Mouse (Mus musculus) kidney, postnatal 0 days (tissue): ENCODE measurements around the gene Cog3. TPM values are rescaled to one million over a fixed set of nuclear protein-coding genes. Genes with fewer than 3 reads are reported as not detected.

Experiments
- ATAC-seq: fragments of 200-750 bp; cut with Nextera tagmentation; replicated peaks from 2 replicates; pipeline ENCODE4 v1.8.0; 2017; ENCODE audit warnings: low read depth, moderate number of reproducible peaks, moderate TSS enrichment, moderate library complexity; ENCODE audit not compliant: low FRiP score
- DNase-seq: peaks from one replicate; pipeline ENCODE4 v3.0.0-alpha.2; 2016; ENCODE audit warnings: low spot score
- H3K27ac ChIP-seq: fragments of 300-500 bp; sonication (generic); 2 replicates; pipeline ENCODE4 v1.5.1; 2014; ENCODE audit warnings: mild to moderate bottlenecking
- H3K27me3 ChIP-seq: fragments of 300-500 bp; sonication (generic); 2 replicates; pipeline ENCODE4 v1.6.1; 2014; ENCODE audit warnings: low read length, mixed read lengths; ENCODE audit not compliant: insufficient read depth
- H3K36me3 ChIP-seq: fragments of 300-500 bp; sonication (generic); 2 replicates; pipeline ENCODE4 v1.6.1; 2014; ENCODE audit warnings: low read length, mixed read lengths; ENCODE audit not compliant: insufficient read depth
- H3K4me1 ChIP-seq: fragments of 300-500 bp; sonication (generic); replicated peaks from 2 replicates; pipeline ENCODE4 v1.6.1; 2014; ENCODE audit warnings: antibody characterized with exemption, low read length, mixed read lengths; ENCODE audit not compliant: insufficient read depth
- H3K4me2 ChIP-seq: fragments of 300-500 bp; sonication (generic); 2 replicates; pipeline ENCODE4 v1.6.1; 2014; ENCODE audit warnings: mild to moderate bottlenecking, low read length, moderate library complexity, mixed read lengths
- H3K4me3 ChIP-seq: fragments of 300-500 bp; sonication (generic); replicated peaks from 2 replicates; pipeline ENCODE4 v1.5.1; 2014; ENCODE audit warnings: low read depth, low read length
- H3K9ac ChIP-seq: fragments of 300-500 bp; sonication (generic); 2 replicates; pipeline ENCODE4 v1.6.1; 2014; ENCODE audit warnings: low read depth, low read length
- H3K9me3 ChIP-seq: fragments of 300-500 bp; sonication (generic); replicated peaks from 2 replicates; pipeline ENCODE4 v1.6.1; 2016; ENCODE audit warnings: low read length, inconsistent platforms, mixed read lengths
- CTCF ChIP-seq: IDR thresholded peaks from 2 replicates; pipeline ENCODE4 v1.5.1; 2016; ENCODE audit warnings: antibody characterized with exemption, low read depth, mild to moderate bottlenecking, moderate library complexity
- WGBS: fragments of 180-500 bp; shearing (Covaris S2); extraction: QIAGEN DNeasy Blood & Tissue Kit; methylation state at CpG from one replicate; pipeline ENCODE4 v1.1.7; 2014; 5-methylcytosine and 5-hydroxymethylcytosine counted together
- polyA plus RNA-seq: library from polyadenylated mRNA; unstranded; fragments of >200 nt; fragmentation: Nextera tagmentation; extraction: Ambion mirVana; gene quantifications from 2 replicates; pipeline ENCODE4 v1.2.1, GENCODE M21; 2015

Gene Cog3
- polyA plus RNA-seq, 1 experiment from 2014 or later: 16.3 TPM

DNA sequence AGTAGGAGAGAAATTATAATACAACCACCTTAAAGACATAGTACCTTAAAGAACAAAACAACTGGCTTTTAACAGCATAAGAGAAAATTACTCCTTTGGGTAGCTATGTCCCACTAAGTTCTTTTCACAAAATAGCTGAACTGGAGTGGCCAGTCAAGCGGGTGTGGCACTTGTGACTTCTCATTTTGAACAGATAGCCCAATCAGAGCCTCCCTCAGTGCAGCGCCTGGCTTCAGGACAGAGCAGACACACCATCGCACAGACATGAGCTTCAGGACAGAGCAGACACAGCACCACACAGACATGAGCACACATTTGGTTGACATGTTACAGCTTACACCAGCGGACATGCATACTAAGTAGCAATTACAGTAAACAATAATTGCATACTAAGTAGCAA, 3.3 kb downstream of the Cog3 start:
- no peak overlapping the region for H3K4me2 ChIP-seq
- no peak overlapping the region for H3K4me3 ChIP-seq
- ATAC-seq (no peak), DNase-seq (no peak)
- peaks cover 18% of the 10 kb centered on the region for H3K4me1 ChIP-seq
- no peaks in the 10 kb centered on the region for H3K9me3 ChIP-seq
- 84% methylated on average over 4 of the region's 4 CpGs for WGBS
- H3K27ac ChIP-seq: no peak overlapping the region
- H3K9ac ChIP-seq: no peak overlapping the region
- H3K27me3 ChIP-seq: no peaks in the 10 kb centered on the region
- peaks cover 9% of the 10 kb centered on the region for H3K36me3 ChIP-seq
- TF ChIP-seq CTCF: no peak

DNA sequence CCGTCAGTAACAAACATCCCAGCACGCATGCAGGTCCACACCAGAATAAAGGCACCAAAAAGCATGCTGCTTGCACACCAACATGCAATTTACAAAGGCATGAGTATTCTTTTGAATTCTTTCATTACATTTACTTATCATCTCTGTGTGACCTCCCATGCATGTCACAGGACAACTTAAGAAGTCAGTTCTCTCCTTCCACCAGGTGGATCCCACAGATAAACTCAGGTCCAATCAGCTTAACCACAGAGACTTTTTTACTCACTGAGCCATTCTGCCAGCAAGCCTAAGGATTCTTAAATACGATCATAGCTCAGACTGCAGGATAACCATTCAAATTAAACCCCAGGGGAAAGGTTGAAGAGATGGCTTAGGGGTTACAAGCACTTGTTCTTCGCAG, 5.2 kb downstream of the Cog3 start:
- TF ChIP-seq CTCF: no peak
- Histone ChIP-seq H3K9ac (no peak overlapping the region), H3K4me2 (no peak overlapping the region), H3K4me3 (no peak overlapping the region), H3K27me3 (no peaks in the 10 kb centered on the region), H3K4me1 (peaks cover 18% of the 10 kb centered on the region), H3K9me3 (no peaks in the 10 kb centered on the region), H3K27ac (no peak overlapping the region), H3K36me3 (peaks cover 19% of the 10 kb centered on the region)
- DNase-seq (no peak), ATAC-seq (no peak)
- 93% methylated on average over 4 of the region's 4 CpGs for WGBS

DNA sequence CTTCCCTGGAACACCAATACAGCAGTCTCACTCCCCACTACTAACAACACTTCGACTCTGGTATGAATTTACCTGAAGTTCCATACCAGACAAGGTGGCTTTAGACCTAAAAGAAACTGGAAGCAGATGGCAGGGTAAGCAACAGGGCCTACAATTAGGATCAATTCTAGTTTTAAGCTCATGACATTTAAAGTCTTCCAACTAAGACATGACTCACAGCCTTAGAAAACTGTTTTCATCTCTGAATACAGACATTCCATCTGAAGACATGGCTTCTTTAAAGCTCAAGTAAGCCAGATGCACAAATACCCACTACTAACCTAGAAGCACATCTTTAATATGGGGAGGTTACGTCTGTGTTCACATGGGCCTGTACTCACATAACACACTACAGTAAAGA, 6.4 kb downstream of the Cog3 start:
- Histone ChIP-seq H3K4me3 (no peak overlapping the region), H3K9ac (no peak overlapping the region), H3K36me3 (peaks cover 23% of the 10 kb centered on the region), H3K27me3 (no peaks in the 10 kb centered on the region), H3K9me3 (no peaks in the 10 kb centered on the region), H3K27ac (no peak overlapping the region), H3K4me1 (peaks cover 14% of the 10 kb centered on the region), H3K4me2 (no peak overlapping the region)
- WGBS: 97% methylated on average over 2 of the region's 2 CpGs
- ATAC-seq (no peak), DNase-seq (no peak)
- no peak for TF ChIP-seq CTCF

DNA sequence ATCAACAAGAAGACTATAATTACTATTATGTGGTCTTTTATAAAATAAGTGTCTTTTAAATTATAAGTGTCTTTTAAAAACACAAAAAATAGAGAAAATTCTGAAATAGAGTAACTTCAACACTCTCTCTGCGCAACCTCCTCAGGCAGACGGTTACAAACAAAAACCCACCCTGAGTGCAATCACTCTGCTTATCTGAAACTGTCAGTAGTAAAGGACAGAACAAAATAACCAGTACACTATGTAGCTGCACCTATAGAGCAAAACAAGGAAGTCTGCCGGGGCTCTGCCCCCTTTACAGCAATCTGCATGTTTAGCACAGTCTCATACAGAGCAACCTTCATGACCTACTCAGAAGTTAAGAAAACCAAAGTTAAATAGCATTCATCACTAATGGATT, 12.4 kb downstream of the Cog3 start:
- Histone ChIP-seq H3K4me3 (no peak overlapping the region), H3K4me2 (no peak overlapping the region), H3K27me3 (no peaks in the 10 kb centered on the region), H3K9ac (no peak overlapping the region), H3K27ac (no peak overlapping the region), H3K9me3 (no peaks in the 10 kb centered on the region), H3K36me3 (peaks cover 42% of the 10 kb centered on the region), H3K4me1 (no peaks in the 10 kb centered on the region)
- ATAC-seq: no peak
- no peak for TF ChIP-seq CTCF
- 87% methylated on average over 3 of the region's 3 CpGs for WGBS
- no peak for DNase-seq

DNA sequence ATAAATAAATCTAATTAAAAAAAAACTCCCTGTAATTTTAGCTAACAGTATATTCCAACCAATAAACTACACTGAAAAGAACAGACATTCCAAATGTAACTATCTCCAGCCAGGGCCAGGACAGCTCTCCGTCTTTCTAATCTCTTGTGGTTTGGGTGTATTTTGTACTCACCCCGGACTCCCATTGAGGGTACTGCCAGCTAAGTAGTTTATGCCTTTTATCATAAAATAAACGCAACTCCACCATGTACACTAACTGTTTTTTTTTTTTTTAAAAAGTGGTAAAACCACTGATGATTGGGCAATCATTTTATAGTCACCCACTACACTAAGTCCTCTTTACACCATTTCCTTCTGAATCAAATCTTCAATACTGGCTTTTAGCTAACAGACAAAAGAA, 18.7 kb downstream of the Cog3 start:
- Histone ChIP-seq H3K9ac (no peak overlapping the region), H3K27me3 (no peaks in the 10 kb centered on the region), H3K36me3 (peaks cover 46% of the 10 kb centered on the region), H3K4me2 (no peak overlapping the region), H3K9me3 (no peaks in the 10 kb centered on the region), H3K27ac (no peak overlapping the region), H3K4me3 (no peak overlapping the region), H3K4me1 (no peaks in the 10 kb centered on the region)
- no peak for ATAC-seq
- 95% methylated on average over 3 of the region's 3 CpGs for WGBS
- TF ChIP-seq CTCF: no peak
- no peak for DNase-seq

DNA sequence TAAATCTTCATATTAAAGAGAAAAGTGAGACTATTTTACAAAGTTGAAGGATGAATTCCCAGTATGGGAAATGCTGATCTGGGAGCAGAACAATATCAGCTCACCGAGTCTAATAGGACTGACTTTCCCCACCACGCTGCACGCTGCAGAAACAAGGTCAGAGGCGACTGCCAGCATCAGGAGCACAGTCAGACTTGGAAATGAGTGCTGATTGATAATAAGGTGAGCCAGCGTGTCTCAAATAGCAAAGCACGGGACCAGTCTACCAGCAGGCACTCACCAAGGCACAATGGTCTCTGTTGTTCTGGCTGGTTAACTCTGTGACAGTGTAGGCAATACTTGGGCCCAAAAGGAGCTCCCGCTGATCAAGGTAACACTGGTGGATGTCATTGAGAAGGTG, 21.7 kb downstream of the Cog3 start:
- no peak overlapping the region for H3K4me2 ChIP-seq
- no peaks in the 10 kb centered on the region for H3K9me3 ChIP-seq
- H3K4me3 ChIP-seq: no peak overlapping the region
- DNase-seq (no peak), ATAC-seq (no peak)
- peaks cover 51% of the 10 kb centered on the region for H3K36me3 ChIP-seq
- no peak overlapping the region for H3K27ac ChIP-seq
- H3K4me1 ChIP-seq: no peaks in the 10 kb centered on the region
- no peaks in the 10 kb centered on the region for H3K27me3 ChIP-seq
- WGBS: 96% methylated on average over 7 of the region's 7 CpGs
- no peak for TF ChIP-seq CTCF
- H3K9ac ChIP-seq: no peak overlapping the region

DNA sequence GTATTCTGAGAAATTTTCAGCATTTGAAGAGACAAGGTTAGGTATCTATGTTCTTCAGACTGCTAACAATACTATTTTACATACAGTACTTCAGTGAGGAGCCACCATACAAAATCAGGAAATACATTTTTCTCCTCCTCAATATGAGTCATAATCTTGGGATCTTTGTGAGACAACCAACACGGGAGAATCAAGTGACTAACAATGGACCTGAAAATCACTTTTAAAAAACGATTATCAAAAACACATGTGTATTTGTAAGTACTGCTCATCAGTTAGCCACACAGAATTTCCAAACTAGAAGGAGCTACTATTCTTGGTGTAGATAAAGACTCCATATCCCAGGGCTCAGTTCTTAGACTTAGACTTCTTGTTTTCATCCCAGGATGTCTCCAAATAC, 23.0 kb downstream of the Cog3 start:
- Histone ChIP-seq H3K9ac (no peak overlapping the region), H3K27me3 (no peaks in the 10 kb centered on the region), H3K4me3 (no peak overlapping the region), H3K4me2 (no peak overlapping the region), H3K36me3 (peaks cover 42% of the 10 kb centered on the region), H3K9me3 (no peaks in the 10 kb centered on the region), H3K4me1 (no peaks in the 10 kb centered on the region), H3K27ac (no peak overlapping the region)
- DNase-seq: no peak
- WGBS: 77% methylated on average over 2 of the region's 2 CpGs
- no peak for ATAC-seq
- TF ChIP-seq CTCF: no peak
